Mouse (Mus musculus) midbrain, postnatal 0 days (tissue): ENCODE results near the gene Eefsec. TPM values are rescaled to one million over a fixed set of nuclear protein-coding genes. Genes with fewer than 3 reads are reported as not detected.
A peak's percentile ranks its signal among the peaks of the same experiment; 100 is the strongest.

ENCODE experiments used
- ATAC-seq: fragments of 200-750 bp; cut with Nextera tagmentation; 2 replicates; pipeline ENCODE4 v1.8.0; 2017; ENCODE audit warnings: moderate number of reproducible peaks, mild to moderate bottlenecking, moderate TSS enrichment, moderate library complexity; ENCODE audit not compliant: low FRiP score
- DNase-seq: peaks from one replicate; pipeline ENCODE4 v3.0.0-alpha.2; 2015; ENCODE audit warnings: low spot score
- H3K27ac ChIP-seq: fragments of 300-500 bp; sonication (generic); 2 replicates; pipeline ENCODE4 v1.5.1; 2014; ENCODE audit warnings: low read depth, mild to moderate bottlenecking, low read length, mixed read lengths
- H3K27me3 ChIP-seq: fragments of 300-500 bp; sonication (generic); 2 replicates; pipeline ENCODE4 v1.6.1; 2014; ENCODE audit warnings: low read length, control low read depth, mixed read lengths; ENCODE audit not compliant: insufficient read depth
- H3K36me3 ChIP-seq: fragments of 300-500 bp; sonication (generic); 2 replicates; pipeline ENCODE4 v1.6.1; 2014; ENCODE audit warnings: low read length, control low read depth, mixed read lengths; ENCODE audit not compliant: insufficient read depth
- H3K4me1 ChIP-seq: fragments of 300-500 bp; sonication (generic); 2 replicates; pipeline ENCODE4 v1.6.1; 2014; ENCODE audit warnings: mild to moderate bottlenecking, control low read depth, antibody characterized with exemption, low read length, mixed read lengths; ENCODE audit not compliant: insufficient read depth
- H3K4me2 ChIP-seq: fragments of 300-500 bp; sonication (generic); 2 replicates; pipeline ENCODE4 v1.6.1; 2014; ENCODE audit warnings: low read depth, mild to moderate bottlenecking, low read length, mixed read lengths; ENCODE audit not compliant: poor library complexity, severe bottlenecking
- H3K4me3 ChIP-seq: fragments of 300-500 bp; sonication (generic); 2 replicates; pipeline ENCODE4 v1.5.1; 2014; ENCODE audit warnings: low read depth, mild to moderate bottlenecking, low read length, moderate library complexity
- H3K9ac ChIP-seq: fragments of 300-500 bp; sonication (generic); replicated peaks from 2 replicates; pipeline ENCODE4 v1.6.1; 2014; ENCODE audit warnings: mild to moderate bottlenecking, low read length, moderate library complexity, mixed read lengths; ENCODE audit not compliant: poor library complexity, severe bottlenecking
- H3K9me3 ChIP-seq: fragments of 300-500 bp; sonication (generic); 2 replicates; pipeline ENCODE4 v1.6.1; 2016; ENCODE audit warnings: low read length, control low read depth
- CTCF ChIP-seq: IDR thresholded peaks from 2 replicates; pipeline ENCODE4 v1.5.1; 2016; ENCODE audit warnings: antibody characterized with exemption, mild to moderate bottlenecking
- WGBS: fragments of 180-500 bp; shearing (Covaris S2); extraction: QIAGEN DNeasy Blood & Tissue Kit; methylation state at CpG from one replicate; pipeline ENCODE4 v1.1.7; 2014; 5-methylcytosine and 5-hydroxymethylcytosine counted together
- polyA plus RNA-seq: library from polyadenylated mRNA; unstranded; fragments of >200 nt; fragmentation: Nextera tagmentation; extraction: Ambion mirVana; gene quantifications from 2 replicates; pipeline ENCODE4 v1.2.1, GENCODE M21; 2015
- total RNA-seq: library from RNA; depleted of rRNA; stranded (reverse); fragments of >200 nt; gene quantifications from 2 replicates; pipeline ENCODE4 v1.2.3, GENCODE M21; 2014

The Eefsec gene
- total and polyA plus RNA-seq, 2 experiments from 2014 or later = 24.4 to 26.8 TPM

- Histone ChIP-seq H3K9me3 (no peaks in the 10 kb centered on the region), H3K4me3 (no peak overlapping the region), H3K4me2 (no peak overlapping the region), H3K27me3 (no peaks in the 10 kb centered on the region), H3K9ac (no peak overlapping the region; the same call in 1 of the 2 replicates), H3K36me3 (no peaks in the 10 kb centered on the region; the same call in 1 of the 2 replicates), H3K27ac (no peak overlapping the region), H3K4me1 (peaks cover 4% of the 10 kb centered on the region)
- WGBS = 38% methylated on average over 7 of the region's 7 CpGs
- DNase-seq = peak; percentile 91
- no peak for TF ChIP-seq CTCF
- no peak; the same call in 1 of the 2 replicates for ATAC-seq
These were observed 102.6 kb downstream of the Eefsec start for GRCm38 (mm10) chr6:88343485-88344450.

GRCm38 (mm10) chr6:88342965-88343364 lies 103.4 kb downstream of the Eefsec start:
- no peaks in the 10 kb centered on the region; the same call in 1 of the 2 replicates for H3K36me3 ChIP-seq
- DNase-seq (peak; percentile 10), ATAC-seq (no peak)
- TF ChIP-seq CTCF = no peak
- no peak overlapping the region for H3K4me3 ChIP-seq
- H3K4me2 ChIP-seq = no peak overlapping the region
- H3K4me1 ChIP-seq = peaks cover 4% of the 10 kb centered on the region
- 87% methylated on average over 3 of the region's 3 CpGs for WGBS
- no peaks in the 10 kb centered on the region for H3K9me3 ChIP-seq
- no peak overlapping the region for H3K9ac ChIP-seq
- H3K27me3 ChIP-seq = no peaks in the 10 kb centered on the region
- no peak overlapping the region for H3K27ac ChIP-seq

- WGBS = 92% methylated on average over 3 of the region's 3 CpGs
- Histone ChIP-seq H3K4me2 (no peak overlapping the region), H3K36me3 (no peaks in the 10 kb centered on the region; the same call in 1 of the 2 replicates), H3K27me3 (no peaks in the 10 kb centered on the region), H3K27ac (no peak overlapping the region), H3K4me1 (peaks cover 4% of the 10 kb centered on the region), H3K4me3 (no peak overlapping the region), H3K9ac (no peak overlapping the region), H3K9me3 (no peaks in the 10 kb centered on the region)
- ATAC-seq (no peak), DNase-seq (no peak)
- TF ChIP-seq CTCF = no peak
These were observed 105.2 kb downstream of the Eefsec start for GRCm38 (mm10) chr6:88341182-88341581.

- H3K4me2 ChIP-seq = no peak overlapping the region
- no peaks in the 10 kb centered on the region for H3K9me3 ChIP-seq
- H3K27ac ChIP-seq = no peak overlapping the region
- peaks cover 4% of the 10 kb centered on the region for H3K4me1 ChIP-seq
- no peak overlapping the region for H3K4me3 ChIP-seq
- TF ChIP-seq CTCF = no peak
- no peaks in the 10 kb centered on the region for H3K27me3 ChIP-seq
- WGBS = 86% methylated on average over 7 of the region's 7 CpGs
- no peaks in the 10 kb centered on the region; the same call in 1 of the 2 replicates for H3K36me3 ChIP-seq
- DNase-seq (no peak), ATAC-seq (no peak)
- H3K9ac ChIP-seq = no peak overlapping the region
These were observed 105.6 kb downstream of the Eefsec start for GRCm38 (mm10) chr6:88340761-88341160.

GRCm38 (mm10) chr6:88329336-88329735 lies 117.0 kb downstream of the Eefsec start:
- no peak overlapping the region for H3K4me2 ChIP-seq
- TF ChIP-seq CTCF = no peak
- 0 out of 2 replicates have a peak, but pooled peaks cover 3% of the 10 kb centered on the region for H3K36me3 ChIP-seq
- no peak overlapping the region for H3K27ac ChIP-seq
- ATAC-seq (no peak), DNase-seq (no peak)
- H3K9me3 ChIP-seq = no peaks in the 10 kb centered on the region
- H3K9ac ChIP-seq = no peak overlapping the region
- H3K27me3 ChIP-seq = no peaks in the 10 kb centered on the region
- H3K4me1 ChIP-seq = no peaks in the 10 kb centered on the region
- no peak overlapping the region for H3K4me3 ChIP-seq

GRCm38 (mm10) chr6:88321879-88322278 lies 124.5 kb downstream of the Eefsec start:
- Histone ChIP-seq H3K4me1 (no peaks in the 10 kb centered on the region), H3K27me3 (no peaks in the 10 kb centered on the region), H3K27ac (no peak overlapping the region), H3K9ac (no peak overlapping the region), H3K9me3 (no peaks in the 10 kb centered on the region), H3K4me3 (no peak overlapping the region), H3K36me3 (no peaks in the 10 kb centered on the region), H3K4me2 (no peak overlapping the region)
- DNase-seq = no peak
- ATAC-seq = no peak
- 66% methylated on average over 7 of the region's 7 CpGs for WGBS
- TF ChIP-seq CTCF = peak; percentile 55
